Mouse (Mus musculus): ENCODE data around the gene Awat1. TPM values are rescaled to one million over a fixed set of nuclear protein-coding genes. Genes with fewer than 3 reads are reported as not detected.
A peak's percentile ranks its signal among the peaks of the same experiment; 100 is the strongest.

Gene Awat1
- total and polyA plus RNA-seq, 3 experiments = not detected

GRCm38 (mm10) chrX:100599755-100600154 is 27.7 kb downstream of the Awat1 start:
- H3K36me3 ChIP-seq (replicated peaks) = no peaks in the 10 kb centered on the region
- H3K27me3 ChIP-seq (ENCODE audit: insufficient read depth, low read length) = 0 out of 2 replicates have a peak, but pooled peaks cover 4% of the 10 kb centered on the region
- DNase-seq (ENCODE audit: low spot score) (no peak), ATAC-seq (ENCODE audit: extremely low read depth, insufficient number of reproducible peaks, low FRiP score, poor library complexity, severe bottlenecking) (no peak)
- H3K4me3 ChIP-seq (ENCODE audit: low read depth, low read length) = no peak overlapping the region
- H3K9me3 ChIP-seq (replicated peaks) = no peaks in the 10 kb centered on the region
- H3K4me1 ChIP-seq (ENCODE audit: insufficient read depth, low read depth, low read length) = no peaks in the 10 kb centered on the region
- no peak for TF ChIP-seq POLR2AphosphoS5 (IDR thresholded peaks at IDR 0.05; ENCODE audit: insufficient replicate concordance, low read depth, low read length)
- TF ChIP-seq TAL1 (conservative IDR thresholded peaks at IDR 0.05; ENCODE audit: low read depth, low read length) = no peak
- no peak for TF ChIP-seq GATA2 (IDR thresholded peaks at IDR 0.05; ENCODE audit: borderline replicate concordance, low read depth, low read length)
- TF ChIP-seq GATA1 (IDR thresholded peaks at IDR 0.05; ENCODE audit: borderline replicate concordance, low read length) = no peak
- no peak for TF ChIP-seq CTCF (IDR thresholded peaks at IDR 0.05; ENCODE audit: low read depth, low read length)

GRCm38 (mm10) chrX:100605314-100605713 is 33.3 kb downstream of the Awat1 start, which contains the start of gene Arr3:
Arr3 (plus strand) TSS chrX:100605497.
- ATAC-seq (ENCODE audit: extremely low read depth, insufficient number of reproducible peaks, low FRiP score, poor library complexity, severe bottlenecking) = no peak
- Histone ChIP-seq H3K36me3 (replicated peaks) (no peaks in the 10 kb centered on the region), H3K27me3 (ENCODE audit: insufficient read depth, low read length) (peaks cover 3% of the 10 kb centered on the region; the same call in 1 of the 2 replicates), H3K9me3 (replicated peaks) (no peaks in the 10 kb centered on the region), H3K4me1 (ENCODE audit: insufficient read depth, low read depth, low read length) (no peaks in the 10 kb centered on the region), H3K4me3 (ENCODE audit: low read depth, low read length) (no peak within 1 kb of the TSS)
- DNase-seq (ENCODE audit: low spot score) = no peak
- no peak for TF ChIP-seq CTCF (IDR thresholded peaks at IDR 0.05; ENCODE audit: low read depth, low read length)
- no peak for TF ChIP-seq GATA1 (IDR thresholded peaks at IDR 0.05; ENCODE audit: borderline replicate concordance, low read length)

GRCm38 (mm10) chrX:100618488-100618887 is 46.4 kb downstream of the Awat1 start:
- ATAC-seq (ENCODE audit: extremely low read depth, insufficient number of reproducible peaks, low FRiP score, poor library complexity, severe bottlenecking) (no peak), DNase-seq (ENCODE audit: low spot score) (no peak)

GRCm38 (mm10) chrX:100621366-100621765 is 49.3 kb downstream of the Awat1 start:
- peaks cover 34% of the 10 kb centered on the region for H3K36me3 ChIP-seq (replicated peaks)
- no peaks in the 10 kb centered on the region for H3K27me3 ChIP-seq (ENCODE audit: insufficient read depth, low read length)
- no peaks in the 10 kb centered on the region for H3K9me3 ChIP-seq (replicated peaks)
- ATAC-seq (ENCODE audit: extremely low read depth, insufficient number of reproducible peaks, low FRiP score, poor library complexity, severe bottlenecking) (no peak), DNase-seq (ENCODE audit: low spot score) (no peak)
- TF ChIP-seq CTCF (IDR thresholded peaks at IDR 0.05; ENCODE audit: low read depth, low read length) (no peak), GATA1 (IDR thresholded peaks at IDR 0.05; ENCODE audit: borderline replicate concordance, low read length) (no peak), POLR2AphosphoS5 (IDR thresholded peaks at IDR 0.05; ENCODE audit: insufficient replicate concordance, low read depth, low read length) (no peak), GATA2 (IDR thresholded peaks at IDR 0.05; ENCODE audit: borderline replicate concordance, low read depth, low read length) (no peak), TAL1 (conservative IDR thresholded peaks at IDR 0.05; ENCODE audit: low read depth, low read length) (no peak)
- H3K4me3 ChIP-seq (ENCODE audit: low read depth, low read length) = no peak overlapping the region
- H3K4me1 ChIP-seq (ENCODE audit: insufficient read depth, low read depth, low read length) = peaks cover 4% of the 10 kb centered on the region; the same call in 1 of the 2 replicates

More at GRCm38 (mm10) chrX:100618488-100618887, 46.4 kb downstream of the Awat1 start:
- no peak overlapping the region for H3K4me3 ChIP-seq (ENCODE audit: low read depth, low read length)
- no peaks in the 10 kb centered on the region for H3K27me3 ChIP-seq (ENCODE audit: insufficient read depth, low read length)
- H3K36me3 ChIP-seq (replicated peaks) = peaks cover 22% of the 10 kb centered on the region
- H3K4me1 ChIP-seq (ENCODE audit: insufficient read depth, low read depth, low read length) = no peaks in the 10 kb centered on the region
- no peaks in the 10 kb centered on the region for H3K9me3 ChIP-seq (replicated peaks)
- TF ChIP-seq CTCF (IDR thresholded peaks at IDR 0.05; ENCODE audit: low read depth, low read length) (no peak), GATA2 (IDR thresholded peaks at IDR 0.05; ENCODE audit: borderline replicate concordance, low read depth, low read length) (no peak), POLR2AphosphoS5 (IDR thresholded peaks at IDR 0.05; ENCODE audit: insufficient replicate concordance, low read depth, low read length) (no peak), TAL1 (conservative IDR thresholded peaks at IDR 0.05; ENCODE audit: low read depth, low read length) (no peak), GATA1 (IDR thresholded peaks at IDR 0.05; ENCODE audit: borderline replicate concordance, low read length) (no peak)

- DNase-seq (ENCODE audit: low spot score) = no peak
- no peaks in the 10 kb centered on the region for H3K9me3 ChIP-seq (replicated peaks)
- no peak for TF ChIP-seq GATA1 (IDR thresholded peaks at IDR 0.05; ENCODE audit: borderline replicate concordance, low read length)
- TF ChIP-seq POLR2AphosphoS5 (IDR thresholded peaks at IDR 0.05; ENCODE audit: insufficient replicate concordance, low read depth, low read length) = no peak
- no peak for TF ChIP-seq CTCF (IDR thresholded peaks at IDR 0.05; ENCODE audit: low read depth, low read length)
- TF ChIP-seq GATA2 (IDR thresholded peaks at IDR 0.05; ENCODE audit: borderline replicate concordance, low read depth, low read length) = no peak
- no peak for TF ChIP-seq TAL1 (conservative IDR thresholded peaks at IDR 0.05; ENCODE audit: low read depth, low read length)
- no peak overlapping the region; the same call in 1 of the 2 replicates for H3K4me3 ChIP-seq (ENCODE audit: low read depth, low read length)
- peaks cover 8% of the 10 kb centered on the region; the same call in 1 of the 2 replicates for H3K4me1 ChIP-seq (ENCODE audit: insufficient read depth, low read depth, low read length)
- peaks cover 43% of the 10 kb centered on the region for H3K36me3 ChIP-seq (replicated peaks)
- no peaks in the 10 kb centered on the region for H3K27me3 ChIP-seq (ENCODE audit: insufficient read depth, low read length)
- no peak for ATAC-seq (ENCODE audit: extremely low read depth, insufficient number of reproducible peaks, low FRiP score, poor library complexity, severe bottlenecking)
Observed at GRCm38 (mm10) chrX:100624242-100624641, 52.2 kb downstream of the Awat1 start.

GRCm38 (mm10) chrX:100625146-100625545 is 53.1 kb downstream of the Awat1 start:
- Histone ChIP-seq H3K27me3 (ENCODE audit: insufficient read depth, low read length) (no peaks in the 10 kb centered on the region), H3K36me3 (replicated peaks) (peaks cover 47% of the 10 kb centered on the region), H3K4me3 (ENCODE audit: low read depth, low read length) (peak overlapping the region; percentile 80), H3K4me1 (ENCODE audit: insufficient read depth, low read depth, low read length) (peaks cover 10% of the 10 kb centered on the region; the same call in 1 of the 2 replicates), H3K9me3 (replicated peaks) (no peaks in the 10 kb centered on the region)
- DNase-seq (ENCODE audit: low spot score) (peak; percentile 8), ATAC-seq (ENCODE audit: extremely low read depth, insufficient number of reproducible peaks, low FRiP score, poor library complexity, severe bottlenecking) (no peak)
- TF ChIP-seq CTCF (IDR thresholded peaks at IDR 0.05; ENCODE audit: low read depth, low read length) (no peak), GATA1 (IDR thresholded peaks at IDR 0.05; ENCODE audit: borderline replicate concordance, low read length) (no peak), GATA2 (IDR thresholded peaks at IDR 0.05; ENCODE audit: borderline replicate concordance, low read depth, low read length) (no peak), TAL1 (conservative IDR thresholded peaks at IDR 0.05; ENCODE audit: low read depth, low read length) (no peak), POLR2AphosphoS5 (IDR thresholded peaks at IDR 0.05; ENCODE audit: insufficient replicate concordance, low read depth, low read length) (no peak)

Measured in G1E (cell line).